Mouse (Mus musculus) lung, embryonic 14.5 days (tissue): ENCODE results near the gene Dmbx1. TPM values are rescaled to one million over a fixed set of nuclear protein-coding genes. Genes with fewer than 3 reads are reported as not detected.

ENCODE experiments used
- ATAC-seq: fragments of 200-750 bp; cut with Nextera tagmentation; 2 replicates; pipeline ENCODE4 v1.8.0; 2017; ENCODE audit warnings: mild to moderate bottlenecking, moderate TSS enrichment, moderate library complexity; ENCODE audit not compliant: insufficient read depth
- DNase-seq: peaks from one replicate; pipeline ENCODE4 v3.0.0-alpha.2; 2015
- H3K27ac ChIP-seq: fragments of 300-500 bp; sonication (generic); 2 replicates; pipeline ENCODE4 v1.5.1; 2014; ENCODE audit warnings: low read depth, mild to moderate bottlenecking, moderate library complexity
- H3K27me3 ChIP-seq: fragments of 300-500 bp; sonication (generic); 2 replicates; pipeline ENCODE4 v1.6.1; 2014; ENCODE audit warnings: low read length, control low read depth; ENCODE audit not compliant: insufficient read depth
- H3K36me3 ChIP-seq: fragments of 300-500 bp; sonication (generic); 2 replicates; pipeline ENCODE4 v1.6.1; 2014; ENCODE audit warnings: control low read depth; ENCODE audit not compliant: insufficient read depth
- H3K4me1 ChIP-seq: fragments of 300-500 bp; sonication (generic); 2 replicates; pipeline ENCODE4 v1.6.1; 2014; ENCODE audit warnings: antibody characterized with exemption, control low read depth; ENCODE audit not compliant: insufficient read depth
- H3K4me2 ChIP-seq: fragments of 300-500 bp; sonication (generic); 2 replicates; pipeline ENCODE4 v1.6.1; 2014; ENCODE audit warnings: mild to moderate bottlenecking
- H3K4me3 ChIP-seq: fragments of 300-500 bp; sonication (generic); 2 replicates; pipeline ENCODE4 v1.5.1; 2014; ENCODE audit warnings: low read depth, low read length
- H3K9ac ChIP-seq: fragments of 300-500 bp; sonication (generic); 2 replicates; pipeline ENCODE4 v1.6.1; 2014
- H3K9me3 ChIP-seq: fragments of 300-500 bp; sonication (generic); 2 replicates; pipeline ENCODE4 v1.6.1; 2016; ENCODE audit warnings: low read depth, low read length, control low read depth
- CTCF ChIP-seq: IDR thresholded peaks from 2 replicates; pipeline ENCODE4 v1.5.1; 2016; ENCODE audit warnings: antibody characterized with exemption, low read depth
- WGBS: fragments of 180-500 bp; shearing (Covaris S2); extraction: QIAGEN DNeasy Blood & Tissue Kit; methylation state at CpG from one replicate; pipeline ENCODE4 v1.1.7; 2014; 5-methylcytosine and 5-hydroxymethylcytosine counted together
- polyA plus RNA-seq: library from polyadenylated mRNA; unstranded; fragments of >200 nt; fragmentation: Nextera tagmentation; extraction: Ambion mirVana; gene quantifications from 2 replicates; pipeline ENCODE4 v1.2.1, GENCODE M21; 2014

Dmbx1 gene
- polyA plus RNA-seq, 1 experiment from 2014 or later: not detected

GRCm38 (mm10) chr4:115873231-115873630, 66.5 kb downstream of the Dmbx1 start:
- Histone ChIP-seq H3K9ac (no peak overlapping the region), H3K36me3 (peaks cover 16% of the 10 kb centered on the region; the same call in 1 of the 2 replicates), H3K27me3 (no peaks in the 10 kb centered on the region), H3K4me2 (no peak overlapping the region), H3K27ac (no peak overlapping the region), H3K4me3 (no peak overlapping the region), H3K4me1 (no peaks in the 10 kb centered on the region), H3K9me3 (no peaks in the 10 kb centered on the region)
- TF ChIP-seq CTCF: no peak
- WGBS: 83% methylated on average over 3 of the region's 3 CpGs
- ATAC-seq (no peak), DNase-seq (no peak)

GRCm38 (mm10) chr4:115869512-115870210, 70.1 kb downstream of the Dmbx1 start:
- ATAC-seq (no peak), DNase-seq (no peak)
- Histone ChIP-seq H3K4me2 (no peak overlapping the region), H3K27ac (no peak overlapping the region), H3K36me3 (peaks cover 16% of the 10 kb centered on the region; the same call in 1 of the 2 replicates), H3K9ac (no peak overlapping the region), H3K9me3 (no peaks in the 10 kb centered on the region), H3K27me3 (no peaks in the 10 kb centered on the region), H3K4me3 (no peak overlapping the region), H3K4me1 (no peaks in the 10 kb centered on the region)
- TF ChIP-seq CTCF: no peak
- 35% methylated on average over 16 of the region's 16 CpGs for WGBS

Other genes starting within 250 kb of the Dmbx1 start
- gene Efcab14, start 202.2 kb downstream of the Dmbx1 start, polyA plus RNA-seq: 48.8 and 53.7 TPM in 2 replicates
- not detected in 2 replicates for gene Tex38, start 158.9 kb downstream of the Dmbx1 start, polyA plus RNA-seq
- gene Atpaf1, start 155.1 kb downstream of the Dmbx1 start, polyA plus RNA-seq: 55.6 and 61.4 TPM in 2 replicates
- gene Mob3c, start 111.8 kb downstream of the Dmbx1 start, polyA plus RNA-seq: 9.6 and 11.5 TPM in 2 replicates
- gene Mknk1, start 100.7 kb downstream of the Dmbx1 start, polyA plus RNA-seq: 19.4 and 19.8 TPM in 2 replicates
- not detected in 2 replicates for gene Kncn, start 55.5 kb downstream of the Dmbx1 start, polyA plus RNA-seq
- gene 6430628N08Rik, start 49.3 kb downstream of the Dmbx1 start, polyA plus RNA-seq: not detected in 2 replicates
- 6.3 and 8.0 TPM in 2 replicates for gene Faah, start 78.0 kb upstream of the Dmbx1 start, polyA plus RNA-seq
- gene Nsun4, start 114.0 kb upstream of the Dmbx1 start, polyA plus RNA-seq: 21.9 and 24.5 TPM in 2 replicates
- 466 and 476 TPM in 2 replicates for gene Uqcrh, start 135.1 kb upstream of the Dmbx1 start, polyA plus RNA-seq
- gene Lrrc41, start 135.3 kb upstream of the Dmbx1 start, polyA plus RNA-seq: 77.2 and 82.6 TPM in 2 replicates
- 35.9 and 43.2 TPM in 2 replicates for gene Rad54l, start 183.8 kb upstream of the Dmbx1 start, polyA plus RNA-seq
- gene Pomgnt1, start 183.9 kb upstream of the Dmbx1 start, polyA plus RNA-seq: 63.3 and 66.5 TPM in 2 replicates
- 2.5 and 3.4 TPM in 2 replicates for gene Lurap1, start 211.4 kb upstream of the Dmbx1 start, polyA plus RNA-seq
- gene Tspan1, start 227.7 kb upstream of the Dmbx1 start, polyA plus RNA-seq: 7.0 and 7.5 TPM in 2 replicates
- not detected in 2 replicates for gene 1700042G07Rik, start 233.4 kb upstream of the Dmbx1 start, polyA plus RNA-seq
- gene Gm49337, start 233.5 kb upstream of the Dmbx1 start, polyA plus RNA-seq: not detected in 2 replicates